Mouse (Mus musculus) liver, adult (tissue): ENCODE data around the gene Slc22a28.
"Not testable (repeated sequence)": the region's sequence is repeated elsewhere in the genome, so short reads cannot be mapped to it uniquely, and the experiment has no call there.

ENCODE experiments used
- GATA4 ChIP-seq: IDR thresholded peaks from 2 replicates; pipeline ENCODE4 v1.6.1; 2014; ENCODE audit warnings: mild to moderate bottlenecking, low read length; ENCODE audit not compliant: insufficient replicate concordance

The Slc22a28 gene

GRCm38 (mm10) chr19:8131881-8132280, at the start of gene Slc22a28:
Gene Slc22a28, minus strand, starts transcription at chr19:8131982.
- TF ChIP-seq GATA4, result not testable (repeated sequence)

- no peak for TF ChIP-seq GATA4
Observed at GRCm38 (mm10) chr19:8148787-8149523, 17.2 kb upstream of the Slc22a28 start.

GRCm38 (mm10) chr19:8019904-8020349, 111.9 kb downstream of the Slc22a28 start:
- no peak for TF ChIP-seq GATA4
